Mouse (Mus musculus) kidney, postnatal 0 days (tissue): Measurements from ENCODE around the gene Ugt2b1. TPM values are rescaled to one million over a fixed set of nuclear protein-coding genes. Genes with fewer than 3 reads are reported as not detected.

Experiments
- ATAC-seq: fragments of 200-750 bp; cut with Nextera tagmentation; replicated peaks from 2 replicates; pipeline ENCODE4 v1.8.0; 2017; ENCODE audit warnings: low read depth, moderate number of reproducible peaks, moderate TSS enrichment, moderate library complexity; ENCODE audit not compliant: low FRiP score
- DNase-seq: peaks from one replicate; pipeline ENCODE4 v3.0.0-alpha.2; 2016; ENCODE audit warnings: low spot score
- H3K27ac ChIP-seq: fragments of 300-500 bp; sonication (generic); 2 replicates; pipeline ENCODE4 v1.5.1; 2014; ENCODE audit warnings: mild to moderate bottlenecking
- H3K27me3 ChIP-seq: fragments of 300-500 bp; sonication (generic); 2 replicates; pipeline ENCODE4 v1.6.1; 2014; ENCODE audit warnings: low read length, mixed read lengths; ENCODE audit not compliant: insufficient read depth
- H3K36me3 ChIP-seq: fragments of 300-500 bp; sonication (generic); 2 replicates; pipeline ENCODE4 v1.6.1; 2014; ENCODE audit warnings: low read length, mixed read lengths; ENCODE audit not compliant: insufficient read depth
- H3K4me1 ChIP-seq: fragments of 300-500 bp; sonication (generic); replicated peaks from 2 replicates; pipeline ENCODE4 v1.6.1; 2014; ENCODE audit warnings: antibody characterized with exemption, low read length, mixed read lengths; ENCODE audit not compliant: insufficient read depth
- H3K4me2 ChIP-seq: fragments of 300-500 bp; sonication (generic); 2 replicates; pipeline ENCODE4 v1.6.1; 2014; ENCODE audit warnings: mild to moderate bottlenecking, low read length, moderate library complexity, mixed read lengths
- H3K4me3 ChIP-seq: fragments of 300-500 bp; sonication (generic); replicated peaks from 2 replicates; pipeline ENCODE4 v1.5.1; 2014; ENCODE audit warnings: low read depth, low read length
- H3K9ac ChIP-seq: fragments of 300-500 bp; sonication (generic); 2 replicates; pipeline ENCODE4 v1.6.1; 2014; ENCODE audit warnings: low read depth, low read length
- H3K9me3 ChIP-seq: fragments of 300-500 bp; sonication (generic); replicated peaks from 2 replicates; pipeline ENCODE4 v1.6.1; 2016; ENCODE audit warnings: low read length, inconsistent platforms, mixed read lengths
- CTCF ChIP-seq: IDR thresholded peaks from 2 replicates; pipeline ENCODE4 v1.5.1; 2016; ENCODE audit warnings: antibody characterized with exemption, low read depth, mild to moderate bottlenecking, moderate library complexity
- WGBS: fragments of 180-500 bp; shearing (Covaris S2); extraction: QIAGEN DNeasy Blood & Tissue Kit; methylation state at CpG from one replicate; pipeline ENCODE4 v1.1.7; 2014; 5-methylcytosine and 5-hydroxymethylcytosine counted together
- polyA plus RNA-seq: library from polyadenylated mRNA; unstranded; fragments of >200 nt; fragmentation: Nextera tagmentation; extraction: Ambion mirVana; gene quantifications from 2 replicates; pipeline ENCODE4 v1.2.1, GENCODE M21; 2015

Gene Ugt2b1
- polyA plus RNA-seq, 1 experiment from 2014 or later, result not detected

DNA sequence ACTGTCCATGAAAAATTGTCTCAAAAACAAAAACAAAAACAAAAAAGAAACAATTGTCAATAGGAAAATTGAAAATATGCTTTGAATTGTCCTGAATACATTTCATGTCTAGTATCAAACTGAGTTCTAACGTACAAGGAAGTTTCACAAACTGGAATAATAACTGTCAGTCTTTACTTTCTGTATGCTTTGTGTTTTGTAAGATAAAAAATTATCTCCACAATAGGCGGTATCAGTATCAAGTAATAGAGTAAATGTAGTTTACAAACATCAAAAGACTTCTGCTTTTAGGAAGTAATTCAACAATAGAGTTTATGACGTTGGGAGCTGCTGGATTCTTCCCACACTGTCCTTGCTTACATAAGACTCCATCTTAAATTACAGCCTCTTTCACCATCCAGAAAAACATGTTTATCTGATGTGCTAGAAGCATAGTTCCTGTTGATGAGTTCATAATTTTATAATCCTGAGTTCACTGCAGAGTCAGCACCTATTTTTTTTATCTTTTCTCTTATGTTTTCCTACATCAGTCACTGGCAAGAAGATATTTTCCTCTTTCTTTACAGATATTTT, 5.6 kb downstream of the Ugt2b1 start:
- Histone ChIP-seq H3K9me3 (no peaks in the 10 kb centered on the region), H3K27me3 (no peaks in the 10 kb centered on the region), H3K4me3 (no peak overlapping the region), H3K27ac (no peak overlapping the region), H3K4me1 (no peaks in the 10 kb centered on the region), H3K9ac (no peak overlapping the region), H3K4me2 (no peak overlapping the region), H3K36me3 (no peaks in the 10 kb centered on the region)
- DNase-seq (no peak), ATAC-seq (no peak)
- TF ChIP-seq CTCF, result no peak
- 57% methylated on average over 3 of the region's 3 CpGs for WGBS

GRCm38 (mm10) chr5:86911357-86912099, 14.8 kb downstream of the Ugt2b1 start:
- no peak for TF ChIP-seq CTCF
- no peak for ATAC-seq
- no peak overlapping the region for H3K27ac ChIP-seq
- H3K27me3 ChIP-seq, result no peaks in the 10 kb centered on the region
- no peak overlapping the region for H3K9ac ChIP-seq
- WGBS, result 74% methylated on average over 3 of the region's 3 CpGs
- no peaks in the 10 kb centered on the region for H3K36me3 ChIP-seq
- H3K4me1 ChIP-seq, result no peaks in the 10 kb centered on the region
- H3K9me3 ChIP-seq, result no peaks in the 10 kb centered on the region
- H3K4me2 ChIP-seq, result no peak overlapping the region
- DNase-seq, result no peak
- no peak overlapping the region for H3K4me3 ChIP-seq

DNA sequence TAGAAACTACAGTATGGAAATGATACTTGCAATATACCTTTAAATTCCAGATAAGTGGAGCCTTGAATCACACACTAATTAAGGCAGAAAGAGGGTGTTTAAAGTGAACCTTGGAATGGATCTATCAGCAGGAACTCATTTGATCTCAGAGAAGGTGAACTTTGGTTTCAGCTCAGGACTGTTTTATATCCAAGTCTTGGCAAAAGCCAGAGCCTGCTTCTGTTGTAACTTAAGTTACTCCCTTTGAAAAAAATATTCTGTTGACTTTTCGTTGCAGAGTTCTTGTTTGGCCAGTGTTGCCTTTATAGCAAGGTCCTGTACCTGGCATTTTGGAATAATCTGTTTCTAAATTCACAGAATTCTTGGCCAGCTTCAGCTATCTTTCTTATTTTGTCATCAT, 15.6 kb downstream of the Ugt2b1 start:
- H3K4me1 ChIP-seq, result no peaks in the 10 kb centered on the region
- no peak overlapping the region for H3K27ac ChIP-seq
- H3K9ac ChIP-seq, result no peak overlapping the region
- ATAC-seq, result no peak
- no peak for TF ChIP-seq CTCF
- no peaks in the 10 kb centered on the region for H3K36me3 ChIP-seq
- no peak for DNase-seq
- no peaks in the 10 kb centered on the region for H3K9me3 ChIP-seq
- no peaks in the 10 kb centered on the region for H3K27me3 ChIP-seq
- 45% methylated on average over 1 of the region's 1 CpGs for WGBS
- no peak overlapping the region for H3K4me2 ChIP-seq
- H3K4me3 ChIP-seq, result no peak overlapping the region

DNA sequence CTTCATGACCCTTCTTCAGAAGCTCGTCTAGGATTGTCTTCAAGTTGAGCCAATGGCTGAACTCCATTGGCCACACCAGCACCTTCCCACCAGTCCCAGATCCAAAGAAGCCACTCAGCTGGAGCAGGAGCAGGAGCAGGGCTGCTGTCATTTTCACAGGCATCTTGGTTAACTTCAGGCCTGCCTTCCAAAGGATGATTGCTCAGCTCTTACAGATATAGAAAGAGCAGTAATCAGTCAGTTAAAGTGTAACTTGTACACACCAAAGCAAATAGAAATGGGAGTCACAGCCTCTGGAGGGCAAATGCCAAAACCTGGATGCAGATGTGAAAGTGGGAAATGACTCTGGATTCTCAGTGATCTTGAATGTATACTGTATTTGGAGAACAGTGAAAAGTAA, 19.6 kb downstream of the Ugt2b1 start, which contains the start of gene Ugt2b34:
TSS of gene Ugt2b34 (minus strand) at position 180 of the 400 bp plus-strand sequence.
- Histone ChIP-seq H3K27me3 (no peaks in the 10 kb centered on the region), H3K4me2 (no peak within 1 kb of the TSS), H3K9ac (no peak within 1 kb of the TSS), H3K4me3 (no peak within 1 kb of the TSS), H3K27ac (no peak within 1 kb of the TSS), H3K4me1 (no peaks in the 10 kb centered on the region), H3K36me3 (no peaks in the 10 kb centered on the region), H3K9me3 (no peaks in the 10 kb centered on the region)
- no peak for TF ChIP-seq CTCF
- DNase-seq, result peak; percentile 3
- no peak for ATAC-seq
- 51% methylated on average over 1 of the region's 1 CpGs for WGBS

DNA sequence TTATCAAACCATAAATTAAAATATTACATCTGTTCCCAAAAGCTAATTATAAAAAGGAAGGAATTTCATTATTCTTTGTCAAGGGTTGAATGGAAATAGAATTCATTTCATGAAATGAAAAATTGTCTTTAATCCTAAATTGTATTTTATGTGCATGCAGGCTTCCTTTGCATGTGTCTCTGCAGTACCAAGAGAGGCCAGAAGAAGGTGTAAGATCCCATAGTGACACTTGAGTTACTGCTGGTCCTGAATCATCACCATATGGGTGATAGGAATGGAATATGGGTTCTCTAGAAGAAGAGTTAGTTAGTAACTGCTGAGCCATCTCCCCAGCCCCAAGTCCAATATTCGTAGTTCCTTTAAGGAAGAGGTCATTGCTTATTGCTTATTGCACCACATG, 36.4 kb downstream of the Ugt2b1 start:
- Histone ChIP-seq H3K4me1 (no peaks in the 10 kb centered on the region), H3K27ac (no peak overlapping the region), H3K9ac (no peak overlapping the region), H3K9me3 (no peaks in the 10 kb centered on the region), H3K4me3 (no peak overlapping the region), H3K27me3 (no peaks in the 10 kb centered on the region), H3K36me3 (no peaks in the 10 kb centered on the region), H3K4me2 (no peak overlapping the region)
- DNase-seq (no peak), ATAC-seq (no peak)
- TF ChIP-seq CTCF, result peak; percentile 38; the same call in 1 of the 2 replicates
- WGBS, result 86% methylated on average over 1 of the region's 1 CpGs

DNA sequence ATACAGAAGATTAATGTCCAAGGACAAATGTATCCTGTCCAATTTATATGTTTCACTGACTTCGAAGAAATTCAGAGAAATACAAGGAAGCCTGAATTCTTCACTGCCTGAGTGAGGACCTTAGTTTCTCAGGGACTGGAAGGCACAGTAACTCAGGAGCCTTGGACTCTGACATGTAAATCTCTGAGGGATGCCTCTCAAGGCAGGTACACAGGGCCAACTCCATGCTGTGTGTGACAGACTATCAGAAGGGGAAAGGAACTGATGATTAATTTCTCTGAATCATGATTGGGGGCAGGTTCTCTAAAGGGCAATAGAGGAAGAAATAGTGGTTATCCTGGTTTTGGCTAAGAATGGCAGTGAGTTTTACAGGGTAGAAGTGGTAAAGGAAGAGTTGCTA, 37.9 kb downstream of the Ugt2b1 start:
- ATAC-seq (no peak), DNase-seq (no peak)
- no peak for TF ChIP-seq CTCF
- H3K9me3 ChIP-seq, result no peaks in the 10 kb centered on the region
- no peaks in the 10 kb centered on the region for H3K36me3 ChIP-seq
- no peaks in the 10 kb centered on the region for H3K27me3 ChIP-seq
- no peaks in the 10 kb centered on the region for H3K4me1 ChIP-seq
- H3K4me2 ChIP-seq, result no peak overlapping the region
- no peak overlapping the region for H3K4me3 ChIP-seq
- no peak overlapping the region for H3K9ac ChIP-seq
- no peak overlapping the region for H3K27ac ChIP-seq
- 45% methylated on average over 1 of the region's 1 CpGs for WGBS
